Mouse (Mus musculus): ENCODE data around the gene Ubxn11.

GRCm38 (mm10) chr4:134154354-134154753 lies 52.0 kb downstream of the Ubxn11 start:
- no peak for TF ChIP-seq CTCF (IDR thresholded peaks at IDR 0.05; ENCODE audit: extremely low read depth, insufficient read depth, low read length)
- no peak for TF ChIP-seq POLR2A (IDR thresholded peaks at IDR 0.05; ENCODE audit: extremely low read depth, insufficient read depth, low read length)

All from cortical plate, adult 2 months (tissue).